Mouse (Mus musculus) heart, embryonic 16.5 days (tissue): Measurements from ENCODE around the gene Xpnpep3. TPM values are rescaled to one million over a fixed set of nuclear protein-coding genes. Genes with fewer than 3 reads are reported as not detected.
"Not testable (repeated sequence)": the region's sequence is repeated elsewhere in the genome, so short reads cannot be mapped to it uniquely, and the experiment has no call there.

Source experiments
- ATAC-seq: fragments of 200-750 bp; cut with Nextera tagmentation; replicated peaks from 2 replicates; pipeline ENCODE4 v1.8.0; 2017; ENCODE audit warnings: moderate number of reproducible peaks; ENCODE audit not compliant: insufficient read depth, low FRiP score; ENCODE audit errors: extremely low read depth
- H3K27ac ChIP-seq: fragments of 300-500 bp; sonication (generic); 2 replicates; pipeline ENCODE4 v1.5.1; 2014; ENCODE audit warnings: mild to moderate bottlenecking, low read length, control low read depth, moderate library complexity
- H3K27me3 ChIP-seq: fragments of 300-500 bp; sonication (generic); 2 replicates; pipeline ENCODE4 v1.6.1; 2014; ENCODE audit warnings: low read length, mixed read lengths; ENCODE audit not compliant: control insufficient read depth, insufficient read depth
- H3K36me3 ChIP-seq: fragments of 300-500 bp; sonication (generic); 2 replicates; pipeline ENCODE4 v1.6.1; 2014; ENCODE audit not compliant: control insufficient read depth, insufficient read depth
- H3K4me1 ChIP-seq: fragments of 300-500 bp; sonication (generic); 2 replicates; pipeline ENCODE4 v1.6.1; 2014; ENCODE audit warnings: low read length, mixed read lengths; ENCODE audit not compliant: control insufficient read depth, insufficient read depth
- H3K4me2 ChIP-seq: fragments of 300-500 bp; sonication (generic); 2 replicates; pipeline ENCODE4 v1.6.1; 2014; ENCODE audit warnings: low read depth, mild to moderate bottlenecking, control low read depth, low read length
- H3K4me3 ChIP-seq: fragments of 300-500 bp; sonication (generic); 2 replicates; pipeline ENCODE4 v1.5.1; 2014; ENCODE audit warnings: mild to moderate bottlenecking, control low read depth, low read length
- H3K9ac ChIP-seq: fragments of 300-500 bp; sonication (generic); 2 replicates; pipeline ENCODE4 v1.6.1; 2014; ENCODE audit warnings: low read length, control low read depth
- H3K9me3 ChIP-seq: fragments of 300-500 bp; sonication (generic); replicated peaks from 2 replicates; pipeline ENCODE4 v1.6.1; 2016; ENCODE audit warnings: low read length; ENCODE audit not compliant: control insufficient read depth
- WGBS: fragments of 180-500 bp; shearing (Covaris S2); extraction: QIAGEN DNeasy Blood & Tissue Kit; methylation state at CpG from one replicate; pipeline ENCODE4 v1.1.7; 2014; 5-methylcytosine and 5-hydroxymethylcytosine counted together
- polyA plus RNA-seq: library from polyadenylated mRNA; unstranded; fragments of >200 nt; fragmentation: Nextera tagmentation; extraction: Ambion mirVana; gene quantifications from 2 replicates; pipeline ENCODE4 v1.2.1, GENCODE M21; 2015

Gene Xpnpep3
- polyA plus RNA-seq, 1 experiment from 2014 or later: 11.2 TPM

- ATAC-seq, H3K4me3 ChIP-seq, H3K4me1 ChIP-seq, H3K36me3 ChIP-seq, H3K4me2 ChIP-seq, H3K9ac ChIP-seq, H3K9me3 ChIP-seq, H3K27ac ChIP-seq, H3K27me3 ChIP-seq: not testable (repeated sequence)
- 72% methylated on average over 3 of the region's 3 CpGs for WGBS
Measured at GRCm38 (mm10) chr15:81480284-81480683, 80.3 kb downstream of the Xpnpep3 start.

- H3K4me1 ChIP-seq: peaks cover 2% of the 10 kb centered on the region; the same call in 1 of the 2 replicates
- no peaks in the 10 kb centered on the region for H3K9me3 ChIP-seq
- no peaks in the 10 kb centered on the region for H3K27me3 ChIP-seq
- no peak overlapping the region for H3K27ac ChIP-seq
- ATAC-seq: no peak
- H3K36me3 ChIP-seq: no peaks in the 10 kb centered on the region
- H3K4me3 ChIP-seq: peak overlapping the region; percentile 48
- H3K9ac ChIP-seq: peak overlapping the region; percentile 8
- peak overlapping the region; percentile 69 for H3K4me2 ChIP-seq
- WGBS: 15% methylated on average over 13 of the region's 13 CpGs
Measured at GRCm38 (mm10) chr15:81480977-81481379, 81.0 kb downstream of the Xpnpep3 start.

- H3K9ac ChIP-seq: no peak overlapping the region
- no peaks in the 10 kb centered on the region for H3K36me3 ChIP-seq
- 0 out of 2 replicates have a peak, but pooled peaks cover 2% of the 10 kb centered on the region for H3K4me1 ChIP-seq
- H3K27me3 ChIP-seq: no peaks in the 10 kb centered on the region
- H3K9me3 ChIP-seq: no peaks in the 10 kb centered on the region
- H3K4me2 ChIP-seq: no peak overlapping the region
- 80% methylated on average over 2 of the region's 2 CpGs for WGBS
- no peak overlapping the region for H3K4me3 ChIP-seq
- H3K27ac ChIP-seq: no peak overlapping the region
- no peak for ATAC-seq
Measured at GRCm38 (mm10) chr15:81482966-81483365, 83.0 kb downstream of the Xpnpep3 start.

- Histone ChIP-seq H3K4me1 (0 out of 2 replicates have a peak, but pooled peaks cover 2% of the 10 kb centered on the region), H3K9ac (no peak overlapping the region), H3K4me2 (no peak overlapping the region), H3K9me3 (no peaks in the 10 kb centered on the region), H3K27ac (no peak overlapping the region), H3K27me3 (no peaks in the 10 kb centered on the region), H3K4me3 (no peak overlapping the region), H3K36me3 (no peaks in the 10 kb centered on the region)
- ATAC-seq: no peak
- 86% methylated on average over 6 of the region's 6 CpGs for WGBS
Measured at GRCm38 (mm10) chr15:81483691-81484090, 83.8 kb downstream of the Xpnpep3 start.

GRCm38 (mm10) chr15:81485483-81485882, 85.5 kb downstream of the Xpnpep3 start:
- no peak for ATAC-seq
- no peaks in the 10 kb centered on the region for H3K36me3 ChIP-seq
- no peaks in the 10 kb centered on the region for H3K27me3 ChIP-seq
- H3K27ac ChIP-seq: no peak overlapping the region
- no peaks in the 10 kb centered on the region for H3K9me3 ChIP-seq
- no peak overlapping the region for H3K4me2 ChIP-seq
- H3K4me3 ChIP-seq: no peak overlapping the region
- WGBS: 83% methylated on average over 4 of the region's 4 CpGs
- no peak overlapping the region for H3K9ac ChIP-seq
- H3K4me1 ChIP-seq: 0 out of 2 replicates have a peak, but pooled peaks cover 2% of the 10 kb centered on the region

GRCm38 (mm10) chr15:81503466-81503865, 103.5 kb downstream of the Xpnpep3 start:
- no peak overlapping the region for H3K9ac ChIP-seq
- no peaks in the 10 kb centered on the region for H3K4me1 ChIP-seq
- no peak for ATAC-seq
- no peaks in the 10 kb centered on the region for H3K36me3 ChIP-seq
- no peaks in the 10 kb centered on the region for H3K9me3 ChIP-seq
- no peak overlapping the region for H3K4me2 ChIP-seq
- no peaks in the 10 kb centered on the region for H3K27me3 ChIP-seq
- H3K4me3 ChIP-seq: no peak overlapping the region
- 81% methylated on average over 2 of the region's 2 CpGs for WGBS
- no peak overlapping the region for H3K27ac ChIP-seq

GRCm38 (mm10) chr15:81503995-81504394, 104.1 kb downstream of the Xpnpep3 start:
- Histone ChIP-seq H3K4me2 (no peak overlapping the region), H3K9ac (no peak overlapping the region), H3K4me1 (no peaks in the 10 kb centered on the region), H3K27ac (no peak overlapping the region), H3K4me3 (no peak overlapping the region), H3K36me3 (no peaks in the 10 kb centered on the region), H3K27me3 (no peaks in the 10 kb centered on the region), H3K9me3 (no peaks in the 10 kb centered on the region)
- ATAC-seq: no peak
- WGBS: 82% methylated on average over 2 of the region's 2 CpGs

Other genes with a start within 250 kb of the Xpnpep3 start
- gene Mrtfa, start 209.4 kb upstream of the Xpnpep3 start, polyA plus RNA-seq: 14.1 TPM in 2 replicates
- 0.06 and 0.07 TPM in 2 replicates for gene Mchr1, start 164.6 kb upstream of the Xpnpep3 start, polyA plus RNA-seq
- 56.3 and 61.8 TPM in 2 replicates for gene Slc25a17, start 39.3 kb upstream of the Xpnpep3 start, polyA plus RNA-seq
- gene St13, start 61 bp upstream of the Xpnpep3 start, polyA plus RNA-seq: 104 and 121 TPM in 2 replicates
- gene Dnajb7, start 8.2 kb downstream of the Xpnpep3 start, polyA plus RNA-seq: 1.2 and 1.7 TPM in 2 replicates
- gene Rbx1, start 66.2 kb downstream of the Xpnpep3 start, polyA plus RNA-seq: 344 TPM in 2 replicates
- gene Ep300, start 185.2 kb downstream of the Xpnpep3 start, polyA plus RNA-seq: 11.5 and 12.2 TPM in 2 replicates